Mouse (Mus musculus) CD8-positive naive resting alpha-beta T cell, adult 2 months (primary cell): ENCODE measurements around the gene Glra3.

Experiments used
- DNase-seq, 2 experiments: peaks; one replicate each; pipeline ENCODE4 v3.0.0; 2022; ENCODE audit warnings: low read depth in 2 of 2, low spot score in 2 of 2

The Glra3 gene

DNA sequence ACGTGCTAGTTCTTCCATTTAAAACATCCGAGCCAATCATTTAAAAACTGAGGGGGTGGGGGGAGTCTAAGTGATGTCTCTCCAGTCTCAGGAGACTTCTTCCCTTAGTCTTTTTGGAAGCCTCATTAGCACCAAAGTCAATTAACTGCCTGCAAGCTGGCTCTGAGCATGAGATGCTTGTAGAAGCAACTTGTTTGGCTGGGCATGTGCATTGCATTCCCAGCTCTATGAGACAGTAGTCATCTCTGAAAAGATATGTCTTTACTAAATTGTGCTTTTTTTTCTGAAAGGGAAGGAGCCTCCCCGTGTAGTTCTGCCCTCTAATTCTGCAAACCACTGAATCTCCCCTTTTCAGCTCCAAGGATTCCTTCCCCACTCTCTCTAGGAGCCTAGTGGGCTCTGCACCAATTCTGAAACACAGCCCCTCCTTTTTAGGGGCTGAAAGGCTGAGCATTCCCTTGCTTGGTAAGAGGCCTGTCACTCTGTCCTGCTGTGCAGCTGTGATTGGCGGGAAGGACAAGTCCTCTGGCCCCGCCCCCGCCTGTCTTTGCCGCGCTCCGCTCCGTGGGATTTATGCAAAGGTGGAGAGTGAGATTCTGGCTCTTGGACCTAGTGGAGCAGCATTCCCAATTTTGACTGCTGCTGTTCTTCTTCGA lies at the start of gene Glra3:
TSS of gene Glra3 (plus strand) at position 591 of the 656 bp plus-strand sequence.
- DNase-seq, result no peak

DNA sequence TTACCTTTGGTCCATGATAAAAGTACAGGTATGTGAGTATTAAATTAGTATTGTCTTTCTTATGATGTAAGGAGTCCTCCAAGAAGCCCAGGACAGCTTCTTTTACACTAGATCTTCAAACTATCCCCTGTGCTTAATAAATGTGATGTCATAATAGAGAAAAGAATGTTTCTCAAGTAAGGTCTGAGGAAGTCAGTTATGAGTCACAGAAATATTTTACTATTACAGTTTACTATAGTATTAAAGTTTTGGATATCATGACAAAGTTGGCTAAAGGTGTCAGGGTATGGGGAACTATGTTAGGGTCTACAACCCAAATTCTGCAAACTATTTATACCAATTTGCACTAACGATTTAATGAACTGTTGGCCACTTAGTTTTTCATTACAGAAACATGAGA lies 33.4 kb upstream of the Glra3 start, which contains the start of gene Adam29:
TSS of gene Adam29 (minus strand) at position 101 of the 400 bp plus-strand sequence.
- DNase-seq, result no peak

DNA sequence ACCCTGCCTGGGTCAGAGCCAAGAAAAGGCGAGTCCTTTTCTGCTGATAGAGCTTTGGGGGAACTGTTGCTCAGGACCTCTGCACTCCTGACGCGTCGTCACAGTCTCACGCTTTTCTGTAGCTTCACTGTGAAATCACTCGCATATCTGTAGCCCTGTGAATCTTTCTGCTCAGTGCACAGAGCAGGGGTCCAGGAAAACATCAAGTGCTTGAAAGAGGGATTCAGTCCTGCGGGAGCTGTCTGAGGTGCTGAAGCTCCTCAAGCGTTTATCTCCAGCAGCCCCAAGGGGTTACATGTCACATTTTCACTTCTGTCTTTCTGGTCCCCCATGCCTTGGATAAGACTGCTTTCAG lies 243 bp downstream of the Glra3 start:
- DNase-seq, result no peak

DNA sequence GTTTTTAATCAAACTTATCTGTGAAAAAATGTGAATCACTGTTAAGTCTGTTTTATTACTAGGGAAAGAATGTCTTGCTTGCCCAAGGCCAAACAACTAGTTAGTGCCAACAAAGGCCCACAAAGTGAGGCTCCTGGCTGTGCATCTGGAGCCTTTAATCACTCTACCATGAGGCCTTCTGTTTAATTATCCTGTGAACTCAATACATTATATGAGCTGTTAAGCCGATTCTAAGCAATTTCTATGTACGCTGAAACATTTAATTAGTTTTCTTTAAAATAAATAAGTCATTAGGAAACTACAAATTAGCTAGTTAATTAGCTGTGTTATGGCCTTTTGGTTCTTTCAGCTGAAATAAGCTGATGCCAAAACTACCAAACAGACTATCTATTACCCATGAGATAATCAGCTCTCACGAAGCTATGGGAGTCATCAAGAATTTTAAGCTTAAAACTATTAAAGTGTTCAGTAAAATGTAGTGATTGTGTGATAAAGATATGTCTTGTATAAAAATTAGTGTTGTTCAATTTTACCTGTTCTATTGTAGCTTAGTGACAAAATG lies 24.6 kb downstream of the Glra3 start:
- no peak for DNase-seq

DNA sequence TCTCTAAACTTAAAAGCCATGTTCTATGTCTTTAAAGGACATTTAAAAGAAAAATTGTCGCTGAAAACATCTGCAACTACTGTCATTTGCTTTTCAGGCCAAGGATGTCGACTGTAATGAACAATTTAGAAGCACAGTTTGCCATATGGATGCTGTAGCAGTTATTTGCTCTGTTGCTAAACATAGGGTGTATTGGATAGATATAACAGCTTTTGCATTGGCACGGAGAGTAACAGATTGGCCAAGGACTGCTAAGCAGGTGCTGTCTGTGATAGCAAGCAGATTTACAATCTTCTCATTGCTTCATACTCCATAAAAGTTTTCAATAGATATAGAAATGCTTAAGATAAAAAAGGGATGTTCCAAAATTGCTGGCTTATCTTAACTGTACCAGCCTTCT lies 57.6 kb downstream of the Glra3 start:
- no peak for DNase-seq

DNA sequence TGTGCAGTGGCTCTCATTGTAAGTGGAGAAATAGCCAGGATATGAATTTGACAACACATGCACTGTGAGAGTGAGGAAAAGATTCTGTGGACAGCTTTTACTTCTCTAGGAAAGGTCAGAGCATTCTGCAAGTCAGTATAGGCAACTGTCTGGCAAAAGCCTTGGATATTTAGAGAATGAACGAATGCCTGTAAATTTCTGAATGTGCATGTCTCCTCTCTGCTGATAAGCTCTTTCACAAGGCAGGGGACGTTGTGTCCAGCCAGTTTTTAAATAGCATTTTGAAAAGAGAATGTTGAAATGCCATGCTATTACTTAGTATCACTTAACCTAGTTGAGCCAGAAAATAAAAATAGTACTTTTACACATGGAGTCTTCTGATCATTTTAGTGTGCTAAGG lies 114.1 kb downstream of the Glra3 start:
- no peak for DNase-seq

DNA sequence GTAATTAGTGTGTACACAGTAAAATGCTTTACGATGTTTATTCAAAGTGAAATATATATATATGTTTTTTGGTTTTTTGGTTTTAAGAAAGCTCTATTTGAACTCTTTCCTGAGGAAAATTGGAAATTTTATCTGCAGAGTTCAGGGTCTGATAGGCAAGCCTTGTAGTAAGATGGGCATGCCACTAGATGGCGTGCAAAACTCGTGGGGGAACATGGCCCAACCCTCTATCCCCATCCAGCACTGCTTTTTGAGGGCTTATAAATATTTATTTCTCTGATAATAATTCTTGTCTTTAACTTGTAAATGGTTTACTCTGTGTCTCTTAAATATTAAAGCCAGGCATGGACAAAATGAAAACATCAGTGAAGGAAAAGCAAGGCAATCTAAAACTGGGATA lies 122.8 kb downstream of the Glra3 start:
- no peak for DNase-seq

DNA sequence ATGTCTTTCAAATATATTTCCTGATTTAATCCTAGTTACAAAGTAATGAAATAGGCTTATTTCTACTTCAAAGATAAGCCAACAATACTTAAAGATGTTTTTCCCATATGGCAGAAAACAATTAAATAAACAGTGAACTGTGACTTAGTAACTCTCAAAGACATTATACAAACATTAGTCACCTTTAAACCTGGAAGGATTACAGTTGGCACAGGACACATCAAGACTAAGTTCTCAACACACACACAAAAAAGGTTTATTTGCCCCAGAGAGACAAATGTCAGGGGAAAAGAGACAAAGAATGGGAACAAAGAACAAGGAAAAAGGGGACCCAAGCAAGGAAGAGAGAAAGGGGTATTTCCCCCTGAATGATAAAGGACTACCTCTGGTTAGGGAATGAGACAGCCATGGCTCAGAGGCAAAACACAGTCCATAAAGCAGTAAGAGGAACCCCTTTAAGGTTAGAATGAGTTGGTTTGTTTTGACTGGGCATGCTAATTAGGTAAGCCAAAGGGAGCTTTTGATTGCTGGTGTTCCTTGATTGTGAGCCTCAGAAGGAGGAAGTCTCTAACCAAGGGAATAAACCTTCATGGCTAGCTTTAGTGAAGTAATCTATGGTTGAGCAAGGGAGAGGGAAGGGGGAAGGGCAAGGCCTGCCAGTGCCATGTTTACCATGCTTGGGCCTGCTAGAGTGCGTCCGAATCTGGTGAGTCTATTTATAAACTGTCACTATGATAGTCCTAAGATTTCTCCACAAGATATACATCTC lies 130.4 kb downstream of the Glra3 start:
- DNase-seq, result no peak

DNA sequence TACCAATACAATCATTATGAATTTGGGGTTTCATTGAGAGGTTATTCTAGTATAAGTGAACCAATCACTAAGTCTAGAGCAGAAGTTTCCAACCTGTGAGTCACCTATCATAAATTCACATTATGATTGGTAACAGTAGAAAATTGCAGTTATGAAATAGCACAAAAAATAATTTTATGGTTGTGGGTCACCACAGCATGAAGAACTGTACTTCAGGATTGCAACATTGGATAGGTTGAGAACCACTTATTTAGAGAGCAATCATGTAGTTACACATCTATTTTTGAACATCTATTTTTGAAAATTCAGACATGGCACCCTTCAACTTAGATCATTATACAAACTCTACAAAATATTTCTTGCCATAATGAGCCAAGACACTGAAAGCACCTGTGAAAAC lies 143.4 kb downstream of the Glra3 start:
- no peak for DNase-seq

DNA sequence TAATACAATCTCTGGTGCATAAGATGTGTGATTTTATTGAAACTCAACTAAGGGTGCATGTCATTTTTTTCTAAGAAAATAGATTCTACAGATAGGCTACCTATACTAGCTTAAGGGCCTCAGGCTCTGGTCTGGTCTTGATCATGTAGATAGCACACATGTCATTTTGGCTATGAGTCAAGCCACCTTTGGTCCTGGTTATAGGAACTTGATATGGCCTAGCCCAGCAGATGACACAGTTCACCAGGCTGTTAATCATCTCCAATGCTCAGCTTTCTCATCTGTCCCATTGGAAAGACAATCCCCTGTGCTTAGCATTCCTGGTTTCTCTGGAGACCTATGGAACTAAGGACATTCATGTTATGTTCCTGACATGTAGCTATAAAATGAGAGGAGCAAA lies 154.1 kb downstream of the Glra3 start:
- DNase-seq, result no peak

DNA sequence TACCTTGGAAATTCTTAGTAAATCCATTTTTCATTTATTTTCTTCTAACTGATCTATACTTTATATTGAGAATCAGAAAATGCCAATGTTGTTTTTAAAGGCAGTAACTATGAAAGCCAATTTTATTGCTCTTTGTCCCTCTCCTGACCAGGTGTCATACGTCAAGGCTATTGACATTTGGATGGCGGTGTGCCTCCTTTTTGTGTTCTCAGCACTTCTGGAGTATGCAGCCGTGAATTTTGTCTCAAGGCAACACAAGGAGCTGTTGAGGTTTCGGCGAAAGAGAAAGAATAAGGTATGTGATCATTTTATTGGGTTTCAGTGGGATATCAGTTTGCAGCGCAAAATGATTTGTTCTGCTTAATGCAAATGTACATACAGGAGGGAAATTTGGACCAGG lies 170.0 kb downstream of the Glra3 start:
- no peak for DNase-seq

DNA sequence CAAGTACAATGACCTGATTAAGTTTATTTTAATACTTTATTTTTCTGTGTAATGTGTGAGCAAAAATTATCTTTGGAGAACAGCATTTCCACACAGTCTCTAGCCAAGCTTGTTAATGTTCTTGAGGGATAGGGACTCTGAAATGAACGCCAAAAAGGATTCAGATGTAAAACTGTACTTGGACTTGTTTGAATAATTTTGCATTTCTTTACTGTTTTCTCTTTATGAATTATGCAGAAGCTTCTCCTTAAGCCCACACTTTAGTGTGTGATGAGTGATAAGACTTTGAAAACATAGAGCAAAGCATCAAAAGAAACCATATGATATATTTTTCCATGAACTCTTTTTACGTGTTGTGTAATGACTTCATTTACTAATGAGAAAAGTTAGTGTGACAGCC lies 189.1 kb downstream of the Glra3 start:
- no peak for DNase-seq

DNA sequence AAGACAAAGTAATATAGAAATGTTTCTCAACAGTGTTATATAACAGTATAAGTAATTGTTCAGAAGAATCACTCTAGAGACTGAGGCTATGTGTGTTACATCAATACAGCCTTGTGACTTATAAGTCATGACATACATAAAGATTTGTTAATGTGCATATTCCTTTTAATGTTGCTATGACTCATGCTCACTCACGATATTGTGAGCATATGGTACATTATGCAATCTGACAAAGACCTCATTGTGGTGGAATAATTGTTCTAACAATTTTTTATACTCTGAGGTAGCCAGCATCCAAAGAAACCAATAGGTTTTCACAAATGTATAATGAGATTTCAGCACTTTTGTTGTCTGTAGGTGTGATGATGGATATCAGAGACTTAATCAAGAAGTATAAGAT lies 210.4 kb downstream of the Glra3 start:
- DNase-seq, result no peak

DNA sequence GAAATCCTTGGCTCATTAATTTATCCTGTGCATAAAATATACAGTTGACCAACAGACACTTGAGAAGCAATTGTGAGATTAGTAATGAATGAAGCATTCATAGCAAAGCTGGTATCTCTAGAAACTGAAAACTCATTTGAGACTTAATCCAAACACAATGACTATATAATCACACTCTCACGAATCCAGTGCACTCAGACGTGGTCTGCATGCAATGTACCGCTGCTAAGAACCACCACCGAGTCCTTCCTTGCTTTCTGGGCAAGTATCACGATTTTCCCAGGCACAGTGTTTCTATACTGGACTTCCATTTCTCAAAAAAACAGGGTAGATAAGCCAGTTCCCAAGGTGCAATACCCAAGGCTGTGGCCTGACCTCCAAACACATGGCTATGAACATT lies 211.3 kb downstream of the Glra3 start:
- no peak for DNase-seq

DNA sequence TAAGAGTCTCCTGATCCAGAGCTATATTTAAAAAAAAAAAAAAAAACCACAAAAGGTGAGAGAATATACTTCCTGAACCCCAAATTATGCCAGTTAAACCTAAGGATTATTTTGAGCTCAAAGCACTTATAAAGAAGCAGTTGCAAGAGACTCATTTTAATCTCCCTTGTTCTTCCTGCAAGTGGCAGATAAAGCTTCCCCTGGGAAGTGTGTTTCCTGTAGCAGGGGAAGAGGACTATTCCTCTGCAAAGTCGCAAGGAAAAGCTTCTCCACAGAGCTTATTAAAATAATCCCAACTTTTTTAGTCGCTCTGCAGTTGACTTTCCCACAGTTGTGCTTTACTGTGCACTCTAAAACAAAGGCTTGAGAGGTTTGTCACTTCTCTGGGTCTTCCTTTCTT lies 218.7 kb downstream of the Glra3 start:
- DNase-seq, result no peak
